In genomic region chr2:180711527-180711926, GRCm38 (mm10) we compare ENCODE assay signal across 9 mouse cellular contexts. TPM values are rescaled to one million over a fixed set of nuclear protein-coding genes. Genes with fewer than 3 reads are reported as not detected.
DNase-seq lines count a peak whose midpoint lies in the region; ATAC-seq lines count a peak whose summit lies in the region.
"Had no signal": no experiment of that assay in that cellular context is flagged by ENCODE, and none has a peak within 500 bp of the region (broad histone marks: within the 10 kb centered on the region; RNA-seq: fewer than 3 reads in every experiment).

No protein-coding gene starts in this region.

- WGBS in kidney, embryonic 14.5 days = 53% methylated on average over 4 of the region's 4 CpGs
- 68% methylated on average over 4 of the region's 4 CpGs for WGBS in hindbrain, embryonic 13.5 days
- WGBS in midbrain, embryonic 13.5 days = 73% methylated on average over 4 of the region's 4 CpGs

- peaks cover 27% of the 10 kb centered on the region for H3K36me3 ChIP-seq in kidney, embryonic 14.5 days (ENCODE audit: control insufficient read depth, insufficient read depth, low read length)
- peaks cover 25% of the 10 kb centered on the region for H3K36me3 ChIP-seq in hindbrain, embryonic 13.5 days
- H3K36me3 ChIP-seq in midbrain, embryonic 13.5 days = peaks cover 23% of the 10 kb centered on the region

- ATAC-seq in kidney, embryonic 14.5 days (ENCODE audit: low FRiP score, low TSS enrichment) = no peak
- no peak for ATAC-seq in hindbrain, embryonic 13.5 days (ENCODE audit: low FRiP score)
- no peak for ATAC-seq in midbrain, embryonic 13.5 days
- ATAC-seq in granulocyte monocyte progenitor cell, adult 5-6 weeks (replicated peaks; ENCODE audit: poor library complexity, severe bottlenecking) = no peak

- no peak for DNase-seq in kidney, adult 18-20 months
- peak; percentile 79 for DNase-seq in ZHBTc4 (ENCODE audit: low read depth, low spot score)
- DNase-seq in cerebellum, adult 9-10 months = no peak
- no peak for DNase-seq in gastrocnemius, postnatal 14 days
- DNase-seq: layer of hippocampus, adult 9-11 months had no signal

- H3K4me1 ChIP-seq in kidney, embryonic 14.5 days (ENCODE audit: control insufficient read depth, insufficient read depth, low read length) = peaks cover 15% of the 10 kb centered on the region
- peaks cover 22% of the 10 kb centered on the region for H3K4me1 ChIP-seq in hindbrain, embryonic 13.5 days (replicated peaks)
- peaks cover 26% of the 10 kb centered on the region for H3K4me1 ChIP-seq in midbrain, embryonic 13.5 days (replicated peaks)

- no peak overlapping the region for H3K27ac ChIP-seq in kidney, embryonic 14.5 days (ENCODE audit: low read depth, low read length)
- no peak overlapping the region for H3K27ac ChIP-seq in hindbrain, embryonic 13.5 days
- H3K27ac ChIP-seq in midbrain, embryonic 13.5 days = no peak overlapping the region

- peak overlapping the region; percentile 99; the same call in 1 of the 2 replicates for H3K9ac ChIP-seq in kidney, embryonic 14.5 days (ENCODE audit: low read depth, low read length)
- peak overlapping the region; percentile 95 for H3K9ac ChIP-seq in hindbrain, embryonic 13.5 days
- peak overlapping the region; percentile 99 for H3K9ac ChIP-seq in midbrain, embryonic 13.5 days (replicated peaks)

- intact Hi-C loops in gastrocnemius, postnatal 14 days (cut with DNase I; ENCODE audit: low total_unique reads) = no loop called here

- no peaks in the 10 kb centered on the region for H3K9me3 ChIP-seq in kidney, embryonic 14.5 days (ENCODE audit: control insufficient read depth, low read length)
- no peaks in the 10 kb centered on the region for H3K9me3 ChIP-seq in hindbrain, embryonic 13.5 days
- H3K9me3 ChIP-seq in midbrain, embryonic 13.5 days = no peaks in the 10 kb centered on the region

- H3K4me2 ChIP-seq in kidney, embryonic 14.5 days (replicated peaks; ENCODE audit: low read depth, low read length) = peak overlapping the region; percentile 59
- peak overlapping the region; percentile 90 for H3K4me2 ChIP-seq in hindbrain, embryonic 13.5 days
- peak overlapping the region; percentile 87 for H3K4me2 ChIP-seq in midbrain, embryonic 13.5 days (replicated peaks)

- H3K27me3 ChIP-seq in kidney, embryonic 14.5 days (ENCODE audit: control insufficient read depth, insufficient read depth, low read length) = no peaks in the 10 kb centered on the region
- no peaks in the 10 kb centered on the region for H3K27me3 ChIP-seq in hindbrain, embryonic 13.5 days
- H3K27me3 ChIP-seq in midbrain, embryonic 13.5 days = no peaks in the 10 kb centered on the region

- peak overlapping the region; percentile 99; the same call in 1 of the 2 replicates for H3K4me3 ChIP-seq in kidney, embryonic 14.5 days (ENCODE audit: low read length)
- H3K4me3 ChIP-seq in hindbrain, embryonic 13.5 days = peak overlapping the region; percentile 85
- peak overlapping the region; percentile 98 for H3K4me3 ChIP-seq in midbrain, embryonic 13.5 days (replicated peaks)

RNA-seq across cellular contexts. Expression of gene Gid8, which starts 1.6 kb away (rescaled TPM):
- 54.3 and 62.9 TPM in 2 replicates for polyA plus RNA-seq in kidney, embryonic 14.5 days (2014; fragmentation: Nextera tagmentation; extraction: Ambion mirVana)
- polyA plus RNA-seq in hindbrain, embryonic 13.5 days (2015; fragmentation: Nextera tagmentation; extraction: Ambion mirVana) = 56.6 and 58.7 TPM in 2 replicates
- polyA plus RNA-seq in midbrain, embryonic 13.5 days (2015; fragmentation: Nextera tagmentation; extraction: Ambion mirVana) = 56.3 and 61.1 TPM in 2 replicates
- total RNA-seq in granulocyte monocyte progenitor cell, adult 5-6 weeks (2014; fragmentation: Nextera tagmentation) = 50.9 and 61.5 TPM in 2 replicates
- total RNA-seq in granulocyte monocyte progenitor cell, adult 5-6 weeks (2017) = 58.6 and 64.3 TPM in 2 replicates
- 10 to 100 TPM; 38.5 to 40.5 TPM for total RNA-seq in gastrocnemius, postnatal 14 days (2021)

RNA-seq across cellular contexts. Expression of gene Dido1, which starts 1.7 kb away (rescaled TPM):
- 25.6 and 39.5 TPM in 2 replicates for polyA plus RNA-seq in kidney, embryonic 14.5 days (2014; fragmentation: Nextera tagmentation; extraction: Ambion mirVana)
- 27.6 and 29.7 TPM in 2 replicates for polyA plus RNA-seq in hindbrain, embryonic 13.5 days (2015; fragmentation: Nextera tagmentation; extraction: Ambion mirVana)
- 33.9 and 36.3 TPM in 2 replicates for polyA plus RNA-seq in midbrain, embryonic 13.5 days (2015; fragmentation: Nextera tagmentation; extraction: Ambion mirVana)
- 44.8 and 57.8 TPM in 2 replicates for total RNA-seq in granulocyte monocyte progenitor cell, adult 5-6 weeks (2014; fragmentation: Nextera tagmentation)
- 48.5 and 51.3 TPM in 2 replicates for total RNA-seq in granulocyte monocyte progenitor cell, adult 5-6 weeks (2017)
- 10 to 100 TPM; 18.9 to 19.7 TPM for total RNA-seq in gastrocnemius, postnatal 14 days (2021)

RNA-seq across cellular contexts. Expression of gene Slc17a9, which starts 13.5 kb away (rescaled TPM):
- polyA plus RNA-seq in kidney, embryonic 14.5 days (2014; fragmentation: Nextera tagmentation; extraction: Ambion mirVana) = 0.20 and 0.47 TPM in 2 replicates
- 0.19 and 0.83 TPM in 2 replicates for polyA plus RNA-seq in hindbrain, embryonic 13.5 days (2015; fragmentation: Nextera tagmentation; extraction: Ambion mirVana)
- polyA plus RNA-seq in midbrain, embryonic 13.5 days (2015; fragmentation: Nextera tagmentation; extraction: Ambion mirVana) = 0.27 and 0.61 TPM in 2 replicates
- total RNA-seq in granulocyte monocyte progenitor cell, adult 5-6 weeks (2014; fragmentation: Nextera tagmentation) = 19.4 and 21.5 TPM in 2 replicates
- total RNA-seq in granulocyte monocyte progenitor cell, adult 5-6 weeks (2017) = 6.5 and 9.0 TPM in 2 replicates
- total RNA-seq in gastrocnemius, postnatal 14 days (2021) = under 1 TPM; 0.39 to 0.51 TPM
